Mouse (Mus musculus) lung, postnatal 0 days (tissue): ENCODE data around the gene Stk10.

Source experiments
- CTCF ChIP-seq: IDR thresholded peaks from 2 replicates; pipeline ENCODE4 v1.5.1; 2016; ENCODE audit warnings: antibody characterized with exemption, mild to moderate bottlenecking
- EP300 ChIP-seq: IDR thresholded peaks from 2 replicates; pipeline ENCODE4 v1.6.1; 2016; ENCODE audit warnings: antibody characterized with exemption, mild to moderate bottlenecking, control low read depth

GRCm38 (mm10) chr11:32601528-32602323 is 68.6 kb downstream of the Stk10 start:
- TF ChIP-seq CTCF, result no peak
- no peak for TF ChIP-seq EP300
